Mouse (Mus musculus) adrenal gland, postnatal 10 days (tissue): ENCODE measurements around the gene Hist1h2bf. TPM values are rescaled to one million over a fixed set of nuclear protein-coding genes. Genes with fewer than 3 reads are reported as not detected.
A peak's percentile ranks its signal among the peaks of the same experiment; 100 is the strongest.
"Not testable (repeated sequence)": the region's sequence is repeated elsewhere in the genome, so short reads cannot be mapped to it uniquely, and the experiment has no call there.

Experiments
- DNase-seq: peaks from one replicate; pipeline ENCODE4 v3.0.0; 2021; ENCODE audit warnings: mixed read lengths
- total RNA-seq, 2 experiments: library from RNA; stranded (reverse); gene quantifications; 2 replicates each; pipeline ENCODE4 v1.2.3; 2021

Hist1h2bf gene
- total RNA-seq, 2 experiments from 2014 or later: 168 to 215 TPM

DNA sequence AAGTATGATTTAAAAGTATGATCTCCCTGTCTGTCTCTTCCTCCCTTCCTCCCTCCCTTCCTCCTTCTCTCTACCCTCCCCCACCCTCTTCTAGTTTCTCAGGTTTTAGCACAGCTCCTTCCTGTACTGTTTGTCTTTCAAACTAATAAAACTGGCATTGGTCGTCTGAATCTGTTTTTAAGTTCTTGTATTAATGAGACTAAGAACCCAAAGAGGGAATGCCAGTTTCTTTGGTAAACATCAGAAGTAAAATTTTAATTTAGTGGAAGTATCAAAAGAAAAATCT lies 12.9 kb upstream of the Hist1h2bf start:
- DNase-seq: no peak

DNA sequence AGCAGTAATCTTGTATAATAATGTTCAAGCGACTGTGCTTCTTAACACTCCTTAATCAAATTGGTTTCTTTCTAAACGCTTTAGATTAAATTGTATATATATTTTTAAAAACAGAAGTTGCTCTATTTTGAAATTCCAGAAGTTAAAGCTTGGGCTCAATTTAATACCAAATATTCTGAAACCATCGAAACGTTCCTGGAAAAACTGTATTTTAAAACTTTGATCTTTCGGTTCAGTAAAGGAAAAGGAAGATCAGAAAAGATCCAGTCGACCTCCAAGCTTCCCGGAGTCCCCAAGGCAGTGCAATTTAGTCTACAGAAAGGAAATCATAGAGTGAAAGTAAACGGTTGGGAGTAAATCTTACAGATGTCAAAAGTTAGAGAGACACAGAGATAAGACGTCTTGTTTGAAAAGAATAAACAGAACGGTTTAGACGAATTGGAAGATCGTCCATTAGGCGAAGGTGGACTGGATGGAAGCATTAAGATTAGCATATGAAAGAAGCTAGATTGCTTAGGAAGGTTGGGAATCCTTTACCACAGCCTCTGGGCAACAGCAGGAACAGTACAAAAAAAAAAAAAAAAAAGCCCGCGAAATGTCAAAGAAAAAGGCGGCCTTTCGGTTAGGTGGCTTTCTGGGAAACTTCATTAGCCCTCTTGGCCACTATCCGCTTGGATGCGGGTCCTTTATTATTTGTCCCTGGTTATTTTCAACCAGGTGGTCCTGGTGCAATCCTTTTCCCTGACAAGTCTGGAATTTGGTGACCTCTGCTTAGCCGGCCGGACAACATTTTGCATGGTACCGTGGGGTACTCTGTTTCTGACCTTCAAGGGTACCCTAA lies 12.3 kb upstream of the Hist1h2bf start:
- DNase-seq: no peak

DNA sequence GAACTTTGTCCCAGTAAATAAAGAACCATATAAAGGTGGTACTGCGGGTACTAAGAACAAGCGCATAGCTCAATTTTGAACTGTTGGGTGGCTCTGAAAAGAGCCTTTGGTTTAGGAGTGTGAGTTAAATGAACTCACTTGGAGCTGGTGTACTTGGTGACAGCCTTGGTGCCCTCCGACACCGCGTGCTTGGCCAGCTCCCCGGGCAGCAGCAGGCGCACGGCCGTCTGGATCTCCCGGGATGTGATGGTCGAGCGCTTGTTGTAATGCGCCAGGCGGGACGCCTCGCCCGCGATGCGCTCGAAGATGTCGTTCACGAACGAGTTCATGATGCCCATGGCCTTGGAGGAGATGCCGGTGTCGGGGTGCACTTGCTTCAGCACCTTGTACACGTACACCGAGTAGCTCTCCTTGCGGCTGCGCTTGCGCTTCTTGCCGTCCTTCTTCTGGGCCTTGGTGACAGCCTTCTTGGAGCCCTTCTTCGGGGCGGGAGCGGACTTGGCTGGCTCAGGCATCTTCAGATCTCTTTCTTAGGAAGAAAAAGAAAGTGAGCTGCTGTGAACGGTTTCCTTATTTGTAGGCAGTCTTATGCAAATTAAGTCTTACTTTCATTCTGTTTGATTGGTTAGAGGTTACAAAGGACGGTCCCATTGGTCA lies 11.6 kb upstream of the Hist1h2bf start:
- peak; percentile 64 for DNase-seq

DNA sequence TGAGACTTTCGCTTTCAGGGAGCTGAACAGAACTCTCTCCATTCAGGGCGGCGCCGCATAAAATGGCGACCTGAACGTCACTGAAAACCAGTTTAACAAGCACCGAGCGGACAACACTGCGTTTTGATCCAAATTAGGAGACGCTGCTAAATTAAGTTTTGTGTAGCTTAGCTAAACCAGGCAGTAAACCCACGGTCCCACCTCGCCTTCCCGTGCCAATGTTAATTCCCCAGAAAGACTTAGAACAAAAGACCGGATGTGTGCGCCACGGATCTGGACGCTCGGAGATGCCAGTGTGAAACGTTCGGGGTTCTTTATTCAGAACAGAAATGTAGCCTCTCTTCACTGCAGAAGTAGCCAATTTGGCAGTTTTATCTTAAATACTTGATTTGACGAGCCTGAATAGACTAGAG lies 11.0 kb upstream of the Hist1h2bf start:
- DNase-seq: peak; percentile 76

DNA sequence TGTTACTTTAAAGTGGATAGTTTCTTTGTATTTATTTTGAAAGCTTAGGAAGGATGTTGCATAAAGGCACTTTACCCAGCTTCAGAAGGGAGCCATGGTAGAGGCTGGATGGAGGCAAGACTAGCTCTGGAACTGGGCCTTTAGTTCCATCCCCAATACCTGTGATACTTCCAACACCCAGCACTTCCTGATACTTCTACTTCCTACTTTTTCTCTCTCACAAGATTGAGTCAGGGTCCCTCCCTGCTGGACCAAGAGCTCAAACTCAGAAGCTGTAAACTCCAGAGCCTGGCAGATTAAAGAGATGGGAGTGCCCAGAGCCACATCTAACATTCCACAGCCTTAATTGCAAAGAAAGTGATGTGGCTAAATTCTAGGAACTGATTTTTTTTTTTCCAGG lies 10.3 kb upstream of the Hist1h2bf start:
- no peak for DNase-seq

DNA sequence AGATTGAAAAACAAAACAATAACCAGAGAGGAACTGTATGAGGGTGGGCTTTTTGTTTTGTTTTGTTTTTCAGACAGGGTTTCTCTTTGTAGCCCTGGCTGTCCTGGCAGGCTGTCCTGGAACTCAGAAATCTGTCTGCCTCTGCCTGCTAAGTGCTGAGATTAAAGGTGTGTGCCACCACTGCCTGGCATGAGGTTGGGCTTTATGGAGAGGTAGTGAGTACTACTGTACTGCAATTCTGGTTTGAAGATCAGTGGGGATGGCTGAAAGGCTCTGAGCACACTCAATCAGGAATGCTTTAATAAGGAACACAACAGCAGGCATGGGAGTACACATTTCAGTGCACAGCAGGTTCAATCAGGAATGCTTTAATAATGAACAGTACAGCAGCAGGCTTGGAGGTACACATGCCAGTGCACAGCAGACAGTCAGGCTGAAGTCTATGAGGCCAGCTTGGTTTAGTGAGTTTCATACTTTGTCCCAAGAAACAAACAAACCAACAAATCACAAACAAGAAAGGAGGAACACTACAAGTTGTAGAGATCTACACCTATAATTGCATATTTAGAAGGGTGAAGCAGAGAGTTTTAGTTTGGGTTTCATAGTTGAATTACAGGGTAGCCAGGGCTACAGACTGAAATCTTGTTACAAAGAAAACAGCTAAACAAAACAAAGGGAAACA lies 9.5 kb upstream of the Hist1h2bf start:
- DNase-seq: no peak

DNA sequence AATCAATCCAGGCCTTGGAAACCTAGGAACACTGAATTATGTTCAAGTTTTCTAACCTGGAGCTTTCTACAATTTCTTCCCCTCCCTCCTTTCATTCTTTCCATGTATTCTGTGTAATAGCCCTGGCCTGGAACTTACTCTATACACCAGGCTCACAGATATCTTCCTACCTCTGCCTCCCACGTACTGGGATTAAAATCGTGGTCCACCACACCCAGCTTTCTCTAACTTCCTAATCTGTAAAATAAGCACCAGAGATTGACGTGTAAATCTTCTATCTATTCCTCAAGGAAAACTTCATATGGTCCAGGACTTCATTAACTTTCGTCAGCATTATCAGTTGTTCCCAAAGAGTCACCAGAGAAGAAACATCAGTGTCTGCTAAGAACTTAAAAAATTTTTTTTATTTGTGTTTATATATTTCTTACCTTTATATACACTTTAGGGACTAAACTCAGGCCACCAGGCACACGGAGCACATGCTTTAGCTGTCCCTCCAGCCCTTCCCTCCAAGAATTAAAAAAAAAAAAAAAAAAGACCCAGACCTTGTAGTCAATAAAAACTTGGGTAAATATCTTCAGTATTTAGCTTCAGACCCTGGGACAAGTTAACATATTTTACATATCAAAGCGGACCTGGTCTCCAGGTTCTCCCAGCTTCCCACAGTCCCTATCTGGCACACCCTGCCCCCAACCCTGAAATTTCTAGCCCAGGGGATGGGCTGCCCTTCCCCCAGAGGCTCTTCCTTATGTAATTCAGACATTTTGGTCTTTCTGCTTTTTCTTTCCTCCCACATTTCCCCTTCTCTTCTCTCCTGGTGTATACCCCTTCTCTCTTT lies 8.4 kb upstream of the Hist1h2bf start:
- no peak for DNase-seq

DNA sequence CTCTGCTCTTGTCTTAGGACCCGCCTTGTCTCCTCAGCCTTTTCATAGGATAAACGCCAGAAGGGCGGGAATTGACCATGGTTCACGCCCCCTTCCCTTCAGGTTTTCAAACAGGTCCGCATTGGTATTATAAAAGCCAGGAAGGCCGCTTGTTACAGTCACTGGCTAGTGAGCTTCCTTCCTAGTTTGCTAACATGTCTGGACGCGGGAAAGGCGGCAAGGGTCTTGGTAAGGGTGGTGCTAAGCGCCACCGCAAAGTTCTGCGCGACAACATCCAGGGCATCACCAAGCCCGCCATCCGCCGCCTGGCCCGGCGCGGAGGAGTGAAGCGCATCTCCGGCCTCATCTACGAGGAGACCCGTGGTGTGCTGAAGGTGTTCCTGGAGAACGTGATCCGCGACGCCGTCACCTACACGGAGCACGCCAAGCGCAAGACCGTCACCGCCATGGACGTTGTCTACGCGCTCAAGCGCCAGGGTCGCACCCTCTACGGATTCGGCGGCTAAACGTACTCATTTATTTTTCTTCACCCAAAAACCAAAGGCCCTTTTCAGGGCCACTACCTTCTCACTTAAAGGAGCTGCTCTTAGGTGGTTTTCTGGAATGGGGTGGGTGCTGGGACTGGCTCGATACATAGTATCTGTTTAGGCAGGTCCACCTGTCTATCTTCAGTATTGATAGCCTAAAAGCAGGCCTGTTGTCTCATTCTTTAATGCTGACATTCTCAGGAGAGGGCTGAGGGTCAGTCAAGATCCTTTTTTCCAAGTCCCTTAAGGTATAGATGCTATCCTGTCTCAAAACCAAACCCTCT lies 7.6 kb upstream of the Hist1h2bf start, which contains the start of gene Hist1h4d:
Gene Hist1h4d, plus strand, starts transcription at position 191 of the 811 bp plus-strand sequence.
- DNase-seq: peak; percentile 97

DNA sequence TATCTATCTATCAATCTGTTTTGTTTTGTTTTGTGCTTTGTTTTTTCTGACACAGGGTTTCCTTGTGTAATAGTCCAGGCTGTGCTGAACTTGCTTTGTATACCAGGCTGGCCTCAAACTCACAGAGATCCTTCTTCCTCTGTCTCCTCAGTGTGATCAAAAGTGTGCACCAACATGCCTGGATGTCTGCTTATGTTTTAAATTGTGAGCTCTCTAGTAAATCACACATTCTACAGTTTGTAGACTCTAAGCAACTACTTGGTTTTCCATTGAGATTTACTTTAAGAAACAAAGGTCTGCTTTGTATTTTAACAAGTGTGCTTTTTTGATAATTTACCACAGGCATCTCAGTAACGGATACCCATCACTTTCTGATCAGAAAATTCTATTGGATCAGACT lies 3.8 kb upstream of the Hist1h2bf start:
- no peak for DNase-seq

DNA sequence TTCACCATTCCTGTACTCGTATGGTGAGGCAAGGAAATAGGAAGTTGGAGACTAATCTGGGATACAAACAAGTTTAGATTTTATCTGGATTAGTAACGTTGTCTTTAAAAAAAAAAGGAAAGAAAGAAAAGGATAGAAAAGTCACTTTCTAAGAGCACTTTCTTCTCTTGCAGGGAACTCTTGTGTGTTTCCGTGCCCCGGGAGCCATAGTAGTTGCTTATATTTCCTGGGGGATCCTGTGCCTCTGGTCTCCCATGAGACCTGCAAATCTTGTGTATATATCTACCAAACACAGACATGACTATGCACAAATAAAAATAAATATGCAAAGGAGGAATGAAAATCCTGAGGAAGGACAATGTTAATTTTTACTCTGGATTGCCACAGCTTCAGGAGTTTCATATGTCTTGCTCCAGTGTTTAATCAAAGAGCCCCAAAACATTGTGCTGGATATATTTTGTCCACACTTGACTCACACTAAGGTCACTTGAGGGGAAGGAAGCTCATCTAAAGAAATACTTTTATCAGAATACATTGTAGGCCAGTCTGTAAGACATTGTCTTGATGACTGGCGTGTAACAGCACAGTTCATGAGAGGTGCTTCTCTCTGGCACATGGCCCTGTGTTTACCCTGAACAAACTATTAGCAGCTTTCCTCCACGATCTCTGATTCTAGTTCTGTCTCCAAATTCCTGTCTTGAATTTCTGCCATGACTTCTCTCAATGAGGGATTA lies 3.1 kb upstream of the Hist1h2bf start:
- DNase-seq: no peak

DNA sequence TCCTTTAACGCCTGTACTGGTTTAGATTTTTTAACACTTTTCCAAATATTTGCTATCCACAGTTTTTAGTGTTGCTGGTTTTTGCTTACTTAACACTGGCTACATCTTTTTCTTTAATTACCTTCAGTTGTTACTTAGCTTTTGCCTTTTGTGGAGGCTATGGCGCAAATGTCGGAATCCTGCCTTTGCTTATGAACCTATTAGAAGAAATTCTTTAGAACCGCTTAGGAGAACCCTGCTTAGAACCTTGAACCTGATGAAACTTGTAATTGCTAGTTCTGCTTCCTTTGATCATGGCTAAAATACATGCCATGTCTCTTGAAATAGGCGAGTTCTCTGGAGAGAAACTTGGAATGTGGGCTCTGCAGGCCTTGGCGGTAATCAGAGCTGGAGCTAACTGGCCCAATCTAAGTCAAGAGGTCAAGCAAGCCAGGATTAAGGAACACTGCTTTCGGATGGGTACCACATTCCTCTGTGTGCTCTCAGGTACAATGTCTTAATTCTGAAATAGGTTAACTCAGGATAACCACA lies 2.4 kb upstream of the Hist1h2bf start:
- DNase-seq: no peak

DNA sequence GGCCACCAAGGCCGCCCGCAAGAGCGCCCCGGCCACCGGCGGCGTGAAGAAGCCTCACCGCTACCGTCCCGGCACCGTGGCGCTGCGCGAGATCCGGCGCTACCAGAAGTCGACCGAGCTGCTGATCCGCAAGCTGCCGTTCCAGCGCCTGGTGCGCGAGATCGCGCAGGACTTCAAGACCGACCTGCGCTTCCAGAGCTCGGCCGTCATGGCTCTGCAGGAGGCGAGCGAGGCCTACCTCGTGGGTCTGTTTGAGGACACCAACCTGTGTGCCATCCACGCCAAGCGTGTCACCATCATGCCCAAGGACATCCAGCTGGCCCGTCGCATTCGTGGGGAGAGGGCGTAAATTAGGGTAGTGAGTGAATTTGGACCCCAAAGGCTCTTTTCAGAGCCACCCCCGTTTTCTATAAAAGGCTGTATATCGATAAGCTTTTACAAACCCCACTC lies 1.9 kb upstream of the Hist1h2bf start:
- not testable (repeated sequence) for DNase-seq

DNA sequence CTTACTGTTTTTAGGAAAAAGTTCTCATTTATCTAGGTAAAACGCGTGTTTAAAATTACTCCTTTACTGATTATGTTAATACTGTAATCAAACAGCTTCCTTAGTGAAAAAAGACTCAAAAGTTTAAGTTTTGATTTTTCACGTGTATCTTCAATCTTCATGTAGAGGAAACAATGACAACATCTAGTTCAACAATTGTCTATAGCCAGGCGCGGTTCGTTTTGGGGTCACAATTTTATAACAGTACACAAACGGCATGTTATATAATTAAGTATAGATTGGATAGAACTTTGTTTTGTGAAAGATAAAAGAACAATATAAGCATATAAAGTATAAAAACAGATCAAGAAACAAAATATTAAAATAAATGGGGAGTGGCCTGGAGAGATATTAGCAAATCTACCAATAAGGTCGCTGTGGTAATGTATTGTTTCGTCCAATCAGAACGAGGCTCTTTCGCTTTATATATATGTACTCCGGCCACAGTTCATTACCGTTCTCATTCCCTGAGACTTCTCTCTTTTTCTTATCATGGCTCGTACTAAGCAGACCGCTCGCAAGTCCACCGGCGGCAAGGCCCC lies 1.4 kb upstream of the Hist1h2bf start, which contains the start of gene Hist1h3d:
Gene Hist1h3d, plus strand, starts transcription at position 493 of the 581 bp plus-strand sequence.
- peak; percentile 56 for DNase-seq

DNA sequence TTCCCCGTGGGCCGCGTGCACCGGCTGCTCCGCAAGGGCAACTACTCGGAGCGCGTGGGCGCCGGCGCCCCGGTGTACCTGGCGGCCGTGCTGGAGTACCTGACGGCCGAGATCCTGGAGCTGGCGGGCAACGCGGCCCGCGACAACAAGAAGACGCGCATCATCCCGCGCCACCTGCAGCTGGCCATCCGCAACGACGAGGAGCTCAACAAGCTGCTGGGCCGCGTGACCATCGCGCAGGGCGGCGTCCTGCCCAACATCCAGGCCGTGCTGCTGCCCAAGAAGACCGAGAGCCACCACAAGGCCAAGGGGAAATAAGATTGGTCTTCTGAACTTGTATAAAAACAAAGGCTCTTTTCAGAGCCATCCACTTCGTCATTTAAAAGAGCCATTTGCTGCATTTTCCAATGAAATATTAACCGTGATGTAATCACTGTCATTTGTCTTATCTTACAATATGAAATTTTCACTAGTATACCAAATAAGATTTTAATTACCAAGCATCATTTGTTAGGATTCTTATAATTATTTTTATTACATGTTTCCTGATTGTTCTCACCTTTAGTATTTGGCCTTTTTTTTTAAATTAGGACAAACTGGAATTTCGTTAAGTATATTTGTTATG lies 662 bp upstream of the Hist1h2bf start:
- DNase-seq: not testable (repeated sequence)

DNA sequence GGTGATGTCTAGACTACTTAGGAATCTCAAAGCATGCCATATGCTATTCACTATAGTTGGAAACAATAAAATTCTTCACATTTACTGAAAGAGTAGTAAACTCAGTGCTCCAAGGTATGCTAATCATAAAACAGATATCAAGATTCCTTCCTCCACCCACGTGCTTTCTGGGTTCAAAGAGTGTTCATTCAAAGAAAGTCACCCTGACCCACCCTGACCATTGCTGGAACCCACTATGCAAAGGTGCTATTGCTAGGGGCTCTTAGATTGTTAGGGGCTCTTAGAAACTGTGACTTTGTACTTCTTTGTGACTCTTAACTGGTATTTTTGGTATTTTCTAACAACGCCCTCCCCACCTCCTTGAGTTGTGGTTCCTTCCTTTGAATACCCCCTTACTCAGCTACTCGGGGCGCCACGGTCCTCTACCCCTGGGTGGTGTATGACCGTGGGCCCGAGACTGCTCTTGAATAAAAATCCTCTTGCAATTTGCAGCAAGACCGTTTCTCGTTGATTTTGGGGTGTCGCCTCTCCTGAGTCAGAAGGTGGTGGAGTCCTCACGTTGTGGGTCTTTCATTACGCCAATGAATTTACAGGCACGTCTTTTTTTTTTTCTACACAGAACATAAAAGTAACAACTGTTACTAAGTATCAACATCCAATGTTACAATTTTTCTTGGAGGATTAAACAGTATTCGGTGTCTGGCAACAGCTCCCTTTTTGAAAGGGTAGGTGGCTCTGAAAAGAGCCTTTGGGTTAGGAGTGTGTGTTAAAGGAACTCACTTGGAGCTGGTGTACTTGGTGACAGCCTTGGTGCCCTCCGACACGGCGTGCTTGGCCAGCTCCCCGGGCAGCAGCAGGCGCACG lies 730 bp downstream of the Hist1h2bf start:
- not testable (repeated sequence) for DNase-seq

DNA sequence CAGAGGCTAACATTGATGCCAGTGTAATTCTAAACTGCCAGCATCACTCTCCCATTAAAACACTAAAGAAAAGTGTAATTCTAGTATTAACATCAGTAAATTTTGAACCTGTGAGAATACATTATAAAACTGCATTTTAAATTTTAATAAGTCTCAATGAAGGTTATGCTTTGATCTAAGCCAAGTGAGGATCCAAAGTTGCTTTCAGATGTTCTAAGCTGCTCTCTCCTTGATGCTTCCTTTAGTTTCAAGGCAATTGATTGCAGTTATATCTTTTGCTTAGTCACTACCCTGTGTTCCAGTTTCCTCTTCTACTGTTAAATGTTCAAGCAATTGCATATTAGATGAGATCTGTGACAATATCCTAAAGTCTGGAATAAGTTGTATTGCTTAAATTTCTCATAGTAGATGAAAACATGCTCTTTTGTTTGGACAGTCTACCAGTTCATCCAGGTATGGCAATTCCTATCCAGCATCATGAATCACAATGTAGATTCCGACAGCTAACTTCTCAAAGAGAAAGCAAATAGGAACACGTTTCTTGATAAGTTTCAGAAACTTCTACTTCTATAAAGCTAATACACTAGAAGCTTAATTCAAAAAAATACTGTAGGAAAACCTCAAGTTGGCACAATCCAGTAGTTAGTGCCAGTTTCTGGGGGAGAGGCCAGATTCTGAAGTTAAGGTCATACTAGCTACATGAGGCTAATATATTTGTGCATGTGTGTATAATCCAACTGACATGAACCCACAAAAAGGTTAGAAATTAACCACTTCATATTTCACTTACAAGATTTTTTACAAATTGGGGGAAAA lies 1.6 kb downstream of the Hist1h2bf start:
- no peak for DNase-seq

DNA sequence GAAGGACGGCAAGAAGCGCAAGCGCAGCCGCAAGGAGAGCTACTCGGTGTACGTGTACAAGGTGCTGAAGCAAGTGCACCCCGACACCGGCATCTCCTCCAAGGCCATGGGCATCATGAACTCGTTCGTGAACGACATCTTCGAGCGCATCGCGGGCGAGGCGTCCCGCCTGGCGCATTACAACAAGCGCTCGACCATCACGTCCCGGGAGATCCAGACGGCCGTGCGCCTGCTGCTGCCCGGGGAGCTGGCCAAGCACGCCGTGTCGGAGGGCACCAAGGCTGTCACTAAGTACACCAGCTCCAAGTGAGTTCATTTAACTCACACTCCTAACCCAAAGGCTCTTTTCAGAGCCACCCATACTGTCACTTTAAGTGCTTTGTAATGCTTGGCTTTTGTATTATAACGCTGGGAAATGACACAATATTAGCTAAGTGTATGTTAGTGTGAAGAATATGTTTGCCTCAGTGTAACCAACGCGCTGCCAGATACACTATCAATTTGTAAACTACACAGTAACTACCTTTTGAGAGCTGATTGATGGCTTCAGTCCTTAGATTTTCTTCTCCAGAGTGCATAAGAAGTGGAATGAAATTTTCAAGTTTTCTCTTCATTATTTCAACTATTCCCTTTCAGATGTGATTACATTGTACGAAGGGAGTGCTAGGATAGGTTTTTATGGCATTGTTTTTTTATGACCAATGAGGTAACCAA lies 2.3 kb downstream of the Hist1h2bf start:
- DNase-seq: not testable (repeated sequence)
